Mouse (Mus musculus): ENCODE results near the gene 6030452D12Rik. TPM values are rescaled to one million over a fixed set of nuclear protein-coding genes. Genes with fewer than 3 reads are reported as not detected.

Gene 6030452D12Rik
- polyA plus RNA-seq, 1 experiment from 2014 or later: not detected

Other genes starting within 250 kb of the 6030452D12Rik start
- 30.6 and 36.3 TPM in 2 replicates for gene Smpd3, start 162.5 kb upstream of the 6030452D12Rik start, polyA plus RNA-seq (2014; fragmentation: Nextera tagmentation; extraction: Ambion mirVana)
- 18.4 and 22.9 TPM in 2 replicates for gene Zfp90, start 85.2 kb upstream of the 6030452D12Rik start, polyA plus RNA-seq (2014; fragmentation: Nextera tagmentation; extraction: Ambion mirVana)
- gene Cdh3, start 10.4 kb downstream of the 6030452D12Rik start, polyA plus RNA-seq (2014; fragmentation: Nextera tagmentation; extraction: Ambion mirVana): 9.8 and 15.5 TPM in 2 replicates
- gene Gm10073, start 72.9 kb downstream of the 6030452D12Rik start, polyA plus RNA-seq (2014; fragmentation: Nextera tagmentation; extraction: Ambion mirVana): 11.4 and 13.7 TPM in 2 replicates
- gene Cdh1, start 102.8 kb downstream of the 6030452D12Rik start, polyA plus RNA-seq (2014; fragmentation: Nextera tagmentation; extraction: Ambion mirVana): 37.3 and 47.5 TPM in 2 replicates
- 6.1 and 7.2 TPM in 2 replicates for gene Tango6, start 182.5 kb downstream of the 6030452D12Rik start, polyA plus RNA-seq (2014; fragmentation: Nextera tagmentation; extraction: Ambion mirVana)

Measured in embryonic facial prominence, embryonic 14.5 days (tissue).